Mouse (Mus musculus): ENCODE data around the gene Rnf166.
A peak's percentile ranks its signal among the peaks of the same experiment; 100 is the strongest.

Gene Rnf166

DNA sequence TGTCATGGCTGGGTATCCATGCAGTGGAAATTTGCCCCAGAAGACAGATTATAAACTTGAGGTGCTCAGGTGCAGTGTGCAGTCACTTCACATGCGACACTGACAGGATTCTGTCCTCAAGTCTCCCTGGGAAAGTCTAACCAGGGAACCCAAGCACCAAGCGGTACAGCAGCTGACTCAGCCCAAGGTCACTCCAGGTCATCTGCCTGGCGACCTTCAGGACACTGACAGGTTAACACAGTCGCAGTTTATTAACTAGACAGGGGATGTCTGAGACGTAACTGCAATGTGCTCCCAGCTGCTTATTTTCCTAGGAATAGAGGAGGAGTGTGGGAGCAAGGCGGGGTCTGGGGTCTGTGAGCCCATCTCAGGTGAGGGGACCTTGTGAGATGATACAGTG is 6.5 kb downstream of the Rnf166 start:
- peak; percentile 75 for DNase-seq (ENCODE audit: low spot score)

DNA sequence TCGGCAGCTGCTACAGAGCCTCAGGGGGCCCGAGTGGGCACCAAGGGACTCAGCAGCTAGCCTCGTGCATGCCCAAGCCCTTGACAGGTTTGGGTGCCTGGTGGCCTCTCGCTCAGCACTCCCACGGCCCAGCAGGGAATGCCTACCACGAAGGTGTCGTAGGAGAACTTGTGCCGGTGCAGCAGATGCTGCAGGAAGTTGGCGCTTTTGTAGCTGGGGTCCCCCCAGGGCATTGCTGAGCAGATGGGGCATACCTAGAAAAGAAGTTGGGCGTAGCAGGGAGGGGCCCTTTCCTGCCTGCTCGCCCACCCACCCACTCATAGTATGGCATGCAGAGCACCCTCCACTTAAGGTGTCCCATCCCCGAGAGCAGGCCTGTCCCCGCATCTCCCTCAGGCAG is 8.0 kb downstream of the Rnf166 start:
- no peak for DNase-seq (ENCODE audit: low spot score)

DNA sequence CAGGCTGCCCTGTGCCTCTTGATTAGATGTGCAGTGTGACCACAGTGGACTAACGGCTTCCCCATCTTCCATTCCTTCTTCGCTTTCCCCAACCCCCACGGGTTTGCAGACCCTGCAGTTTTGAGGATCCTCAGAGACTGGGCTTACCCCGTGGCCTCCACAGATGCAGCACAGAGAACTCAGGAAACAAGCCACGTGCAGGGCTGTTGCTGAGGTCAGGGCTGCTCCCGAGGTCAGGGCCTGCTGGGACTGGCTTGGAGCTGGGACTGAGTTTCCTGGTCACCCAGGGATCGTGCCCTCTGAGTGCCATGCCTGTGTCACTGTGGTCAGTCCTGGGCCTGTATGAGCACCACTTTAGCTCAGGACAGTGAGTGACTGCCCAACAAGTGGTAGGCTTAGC is 10.9 kb downstream of the Rnf166 start:
- DNase-seq (ENCODE audit: low spot score): no peak

DNA sequence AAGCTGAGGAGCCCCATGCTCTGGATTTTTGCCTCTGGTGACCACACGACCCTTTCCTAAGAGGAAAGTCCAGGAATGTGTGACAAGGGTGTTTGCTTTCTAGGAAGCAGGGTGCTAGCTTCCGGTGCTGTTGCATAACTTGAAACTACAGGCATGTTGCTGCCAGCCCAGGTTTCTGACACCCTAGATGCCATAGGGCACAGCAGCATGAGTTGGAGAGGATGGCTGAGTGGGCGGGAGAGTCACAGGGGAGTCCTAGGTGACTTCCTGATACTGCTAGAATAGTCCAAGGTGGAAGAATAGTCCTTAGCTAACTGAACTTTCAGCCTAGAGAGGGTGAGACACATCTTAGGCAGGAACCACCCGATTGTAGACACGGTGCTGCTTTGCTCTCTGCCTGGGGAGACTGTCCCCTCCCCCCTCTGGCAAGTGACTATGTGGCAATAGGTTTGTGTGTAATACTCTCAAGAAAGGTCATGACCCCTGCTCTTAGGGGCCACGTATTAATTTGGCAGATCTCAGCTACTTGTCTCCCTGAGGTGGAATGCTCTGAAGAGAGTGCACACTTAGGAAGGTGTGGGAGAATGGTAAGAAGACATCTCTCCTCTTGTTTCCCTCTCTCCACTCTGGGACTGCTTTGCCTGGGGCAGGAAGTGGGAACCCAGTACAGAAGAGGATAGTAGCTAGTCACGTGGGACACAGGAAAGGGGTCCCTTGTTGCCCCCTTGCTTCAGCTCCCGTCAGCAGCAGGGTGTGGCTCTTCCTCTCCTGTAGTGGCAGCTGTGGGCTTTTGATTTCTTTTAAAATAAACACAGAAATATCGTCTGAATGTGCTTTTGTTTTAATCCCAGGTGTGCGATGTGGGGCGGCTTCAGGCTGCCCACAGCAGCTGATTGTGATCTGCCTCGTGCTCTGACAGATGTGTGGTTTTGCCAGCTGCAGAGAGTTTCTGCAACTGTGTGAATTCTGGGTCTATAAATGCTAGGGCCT is 11.9 kb downstream of the Rnf166 start:
- peak; percentile 85 for DNase-seq (ENCODE audit: low spot score)

DNA sequence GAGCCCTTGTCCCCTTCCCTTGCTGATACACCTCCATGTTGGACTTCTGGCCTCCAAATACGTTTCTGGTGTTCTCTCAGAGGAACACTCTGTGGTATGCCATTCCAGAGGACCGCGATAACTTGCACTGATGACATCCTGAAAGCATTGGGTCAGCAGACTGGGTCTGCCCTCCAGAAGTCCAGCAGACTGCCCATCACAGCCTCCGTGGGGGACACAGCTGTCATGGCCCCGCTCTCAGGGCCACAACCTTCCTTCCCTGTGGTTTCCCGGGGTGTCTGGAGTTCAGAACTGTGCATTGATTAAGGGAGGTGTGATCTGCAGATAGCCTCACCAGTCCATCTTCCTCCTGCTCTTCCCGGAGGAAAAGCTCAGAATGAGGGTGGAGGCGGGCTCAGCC is 13.4 kb downstream of the Rnf166 start:
- no peak for DNase-seq (ENCODE audit: low spot score)

DNA sequence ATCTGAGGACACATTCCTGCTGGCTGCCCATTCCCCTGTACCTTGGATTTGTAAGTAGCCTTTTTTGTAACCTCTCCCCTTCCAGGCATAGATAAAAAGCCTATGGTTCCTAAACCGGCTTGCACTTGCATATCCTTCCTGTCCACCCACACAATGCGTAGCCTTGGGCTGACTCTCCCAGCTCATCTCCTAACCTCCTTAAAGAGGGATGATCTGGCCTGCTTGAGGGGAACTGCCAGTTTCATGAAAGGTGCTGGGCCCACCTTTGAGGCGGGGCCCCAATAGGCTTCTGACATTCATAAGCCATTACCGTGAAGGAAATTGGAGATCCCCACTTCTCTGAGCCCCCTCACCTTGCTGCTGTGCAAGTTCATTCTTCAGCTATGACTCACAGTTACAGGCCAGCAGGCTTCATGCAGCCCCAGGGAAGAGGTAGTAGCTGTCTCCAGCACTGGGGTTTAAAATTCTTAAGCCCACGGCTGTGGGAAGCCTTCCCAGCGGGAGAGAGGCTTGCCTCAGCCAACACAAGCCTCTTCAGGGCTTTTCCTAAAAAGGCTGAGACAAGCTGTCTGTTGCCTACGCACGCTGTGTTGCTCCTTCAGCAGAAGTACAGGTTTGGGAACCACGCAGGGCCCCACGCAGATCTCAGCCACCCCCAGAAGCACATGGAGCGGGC is 14.3 kb downstream of the Rnf166 start:
- DNase-seq (ENCODE audit: low spot score): no peak

DNA sequence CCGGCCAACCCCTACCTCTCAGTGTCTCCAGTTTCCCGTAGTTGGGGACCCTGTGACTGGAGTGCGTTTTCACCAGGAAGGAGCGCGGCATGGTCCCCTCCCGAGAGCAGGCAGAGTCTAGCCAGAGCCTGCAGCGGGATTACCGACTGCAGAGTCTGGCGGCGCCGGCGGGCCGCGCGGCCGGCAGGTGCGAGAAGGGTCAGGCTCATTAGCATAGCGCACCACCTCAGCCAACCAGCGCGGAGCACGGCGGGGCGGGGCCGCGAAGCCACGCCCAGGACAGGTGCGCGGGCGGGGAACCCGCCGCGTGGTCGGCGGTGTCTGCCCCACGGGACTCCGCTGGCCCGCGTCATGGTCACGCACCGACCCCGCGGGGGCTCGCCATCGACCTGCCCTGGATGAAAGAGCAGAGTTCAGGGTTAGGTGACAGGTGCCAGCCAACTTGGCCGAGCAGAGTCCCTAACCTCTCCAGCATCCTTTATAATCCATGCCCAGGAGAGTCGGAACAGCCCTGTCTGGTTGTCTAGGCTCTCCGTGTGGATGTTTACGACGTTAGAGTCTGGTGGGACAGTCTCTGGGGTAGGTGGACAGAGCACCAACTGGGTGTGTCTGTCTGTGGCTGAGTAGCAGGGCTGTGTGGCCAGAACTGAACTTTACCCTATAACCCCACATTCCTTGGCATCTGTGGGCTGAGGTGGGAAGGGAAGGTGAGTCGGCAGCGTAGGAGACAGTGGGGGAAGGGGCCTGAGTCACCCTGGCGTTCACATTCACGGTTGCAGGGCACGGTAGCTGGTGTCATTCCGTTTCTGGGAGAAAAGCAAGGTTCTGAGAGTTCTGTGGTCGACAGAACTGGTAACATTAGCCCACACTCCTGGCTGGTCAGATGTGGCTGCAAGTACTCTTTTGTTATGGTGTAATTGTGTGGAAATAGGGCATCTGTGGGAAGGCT is 15.1 kb downstream of the Rnf166 start, which contains the start of gene Snai3:
Snai3 (minus strand) TSS at position 210 of the 949 bp plus-strand sequence.
- DNase-seq (ENCODE audit: low spot score): peak; percentile 80

DNA sequence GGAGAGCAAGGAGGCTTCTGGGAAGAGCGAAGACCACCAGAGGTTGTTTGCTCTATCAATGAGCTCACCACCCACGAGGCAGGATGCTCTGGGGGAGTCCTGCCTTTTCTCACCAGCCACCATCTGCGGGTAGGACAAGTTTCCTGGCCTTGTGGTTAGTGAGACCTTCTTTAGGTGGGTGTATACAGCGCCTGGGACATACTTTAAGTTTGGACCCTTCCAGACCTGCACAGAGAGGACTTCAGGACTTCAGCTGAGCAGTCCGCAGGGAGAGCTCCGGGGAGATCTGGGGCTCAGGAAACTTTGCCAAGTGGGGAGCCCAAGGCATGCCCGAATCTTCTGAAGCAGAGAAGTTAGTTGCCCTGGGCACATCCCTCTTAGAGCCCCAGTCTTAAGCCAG is 15.9 kb downstream of the Rnf166 start:
- no peak for DNase-seq (ENCODE audit: low spot score)

DNA sequence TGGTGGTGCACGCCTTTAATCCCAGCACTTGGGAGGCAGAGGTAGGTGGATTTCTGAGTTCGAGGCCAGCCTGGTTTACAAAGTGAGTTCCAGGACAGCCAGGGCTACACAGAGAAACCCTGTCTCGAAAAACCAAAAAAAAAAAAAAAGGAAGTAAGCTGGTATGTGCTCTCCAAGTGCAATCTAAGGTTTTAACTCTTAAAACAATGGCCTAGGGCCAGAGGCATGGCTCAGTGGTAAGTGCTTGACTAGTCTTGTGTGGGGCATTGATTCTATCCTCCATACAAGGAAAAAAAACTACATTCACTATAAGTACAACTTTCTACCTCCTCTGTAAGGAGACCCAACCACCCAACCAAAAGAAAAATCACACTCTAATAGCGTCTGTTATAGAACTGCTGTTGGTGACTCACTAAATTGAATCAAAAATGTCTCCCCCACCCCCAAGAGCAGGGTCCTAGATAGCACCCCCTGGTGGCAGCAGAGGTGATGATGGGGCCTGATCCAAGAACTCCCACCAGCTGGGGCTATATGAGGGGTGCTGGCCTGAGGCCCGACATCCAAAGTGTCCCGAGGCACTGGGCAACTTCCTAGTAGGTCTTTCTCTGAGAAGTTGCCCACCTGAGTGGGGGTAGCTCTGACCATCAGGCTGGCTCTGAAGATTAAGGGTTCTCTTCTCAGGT is 16.5 kb downstream of the Rnf166 start:
- no peak for DNase-seq (ENCODE audit: low spot score)

DNA sequence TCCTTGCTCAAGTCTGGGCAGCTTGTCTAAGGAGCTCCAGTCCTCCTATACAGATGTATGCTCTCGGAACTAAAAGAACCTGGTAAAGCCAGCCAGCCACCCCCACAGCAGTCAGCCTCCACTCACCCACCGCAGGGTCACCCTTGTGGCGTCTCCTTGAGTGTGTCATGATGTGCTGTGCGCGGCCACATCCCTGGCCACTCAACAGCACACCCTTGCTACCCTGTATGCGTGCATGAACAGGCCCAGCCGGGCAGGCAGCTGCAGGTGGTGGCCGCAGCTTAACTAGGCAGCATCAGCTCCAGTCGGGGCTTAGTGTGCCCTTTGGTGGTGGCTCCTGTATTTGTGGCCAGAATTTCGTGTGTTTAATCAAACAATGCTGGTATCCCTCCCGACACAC is 18.7 kb downstream of the Rnf166 start:
- DNase-seq (ENCODE audit: low spot score): no peak

DNA sequence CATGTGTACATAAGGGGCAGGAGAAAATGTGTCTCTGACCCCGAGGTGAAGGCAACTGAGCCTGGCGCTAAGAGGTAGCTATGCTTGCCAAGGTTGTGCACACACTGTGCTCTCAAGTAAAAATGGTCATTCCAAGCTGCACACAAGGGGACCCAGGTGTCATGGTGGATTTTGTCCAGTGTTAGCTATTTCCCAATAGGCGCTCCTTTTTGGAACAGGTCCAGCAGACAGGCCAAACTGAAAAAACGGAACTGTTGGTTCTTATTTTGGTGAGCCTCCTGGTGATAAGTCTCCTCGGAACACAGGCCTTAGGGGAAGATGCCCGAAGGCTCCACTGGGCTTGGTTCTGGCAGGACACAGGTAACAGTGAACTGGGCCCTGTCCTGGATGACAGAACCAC is 21.5 kb downstream of the Rnf166 start:
- DNase-seq (ENCODE audit: low spot score): no peak

DNA sequence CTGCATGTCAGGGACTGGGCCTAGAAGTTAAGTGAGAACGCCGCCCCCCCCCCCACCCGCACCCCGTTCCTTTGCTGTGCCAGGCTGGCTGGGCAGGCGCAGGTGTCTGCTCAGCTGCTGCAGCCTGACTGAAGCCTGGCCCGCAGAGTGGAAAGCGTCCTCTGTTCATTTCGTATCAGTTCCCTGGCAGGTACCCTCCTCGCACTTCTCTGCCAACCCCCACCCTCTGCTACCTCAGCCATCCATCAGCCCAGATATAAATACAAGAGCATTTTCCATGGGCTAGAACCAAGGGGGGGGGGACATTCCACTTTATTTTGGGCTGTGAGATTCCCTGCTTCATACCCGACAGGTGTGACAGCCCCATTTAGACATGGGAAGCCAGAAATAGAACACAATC is 23.7 kb downstream of the Rnf166 start:
- DNase-seq (ENCODE audit: low spot score): no peak

DNA sequence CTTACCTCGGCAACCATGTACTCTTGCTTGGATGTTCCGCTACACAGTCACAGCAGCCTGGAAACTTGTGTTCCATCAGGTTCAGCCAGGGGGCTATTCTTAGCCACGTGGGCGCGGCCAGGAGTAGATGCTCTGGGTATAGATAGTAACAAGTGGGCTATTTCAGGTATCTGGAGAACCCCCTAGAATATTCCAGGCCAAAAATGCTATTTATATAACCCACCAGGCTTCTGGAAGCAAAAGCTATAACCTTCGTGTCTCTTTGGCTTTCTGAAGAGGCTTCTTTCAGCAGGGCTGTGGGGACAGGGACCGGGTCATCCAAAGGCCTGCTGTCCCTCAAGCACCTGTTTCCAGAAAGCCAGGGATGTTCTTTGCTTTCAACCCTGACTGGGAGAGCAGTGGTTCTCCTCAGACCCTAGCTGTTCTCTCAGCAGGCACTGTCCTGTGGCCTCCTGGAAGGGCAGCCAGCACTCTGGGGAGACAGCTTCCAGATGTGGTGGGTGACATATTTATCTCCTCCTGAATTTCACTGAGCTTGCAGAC is 24.6 kb downstream of the Rnf166 start:
- no peak for DNase-seq (ENCODE audit: low spot score)

DNA sequence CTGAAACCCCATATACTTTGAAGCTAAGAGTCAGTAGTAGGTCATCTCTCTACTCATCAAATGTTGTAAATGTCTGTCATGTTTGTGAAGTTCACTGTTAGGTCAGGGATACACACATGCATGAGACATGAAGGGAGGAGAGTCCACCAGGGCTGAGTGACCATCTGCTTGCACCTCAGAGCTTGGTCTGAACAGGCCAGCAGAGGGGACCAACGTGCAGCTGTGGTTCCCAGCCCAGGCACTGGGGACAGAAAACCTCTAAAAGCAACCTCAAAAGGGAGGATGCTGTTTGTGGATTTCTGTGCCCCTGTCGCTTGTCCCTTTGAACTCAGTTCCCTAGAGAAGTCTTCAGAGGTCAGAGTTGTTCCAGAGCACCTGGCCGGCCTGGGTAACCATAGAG is 30.7 kb downstream of the Rnf166 start:
- no peak for DNase-seq (ENCODE audit: low spot score)

DNA sequence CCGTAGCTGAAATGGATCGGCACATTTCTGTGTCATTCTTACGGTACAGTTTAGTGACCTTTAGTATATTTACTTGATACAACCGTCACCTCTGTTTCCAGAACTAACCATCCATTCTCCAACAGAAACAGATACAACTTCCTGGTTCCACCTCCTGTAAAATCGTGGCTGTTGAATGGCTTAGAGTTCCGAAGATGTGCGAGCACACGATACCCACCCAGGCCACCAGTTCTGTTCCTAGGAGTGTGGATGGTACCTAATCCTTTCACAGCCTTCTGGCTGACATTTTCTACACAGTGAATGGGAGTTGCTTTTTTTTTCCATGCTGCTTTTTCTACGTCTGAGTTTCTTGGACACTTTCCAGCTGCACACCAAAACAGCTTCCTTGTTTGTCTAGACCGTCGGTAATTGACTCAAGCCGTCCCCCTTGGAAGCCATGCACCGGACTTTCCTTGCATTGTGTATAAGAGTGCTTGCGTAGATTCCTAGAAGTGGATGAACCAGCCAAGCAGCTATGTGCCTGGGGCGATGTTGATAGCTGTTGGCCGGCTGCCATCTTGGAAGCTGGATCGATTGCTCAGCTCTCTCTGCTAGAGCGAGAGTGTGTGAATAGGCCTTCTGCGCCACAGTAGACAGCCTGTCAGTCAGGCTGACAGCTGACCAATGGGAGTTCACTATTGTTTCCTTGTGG is 31.7 kb downstream of the Rnf166 start:
- peak; percentile 75 for DNase-seq (ENCODE audit: low spot score)

DNA sequence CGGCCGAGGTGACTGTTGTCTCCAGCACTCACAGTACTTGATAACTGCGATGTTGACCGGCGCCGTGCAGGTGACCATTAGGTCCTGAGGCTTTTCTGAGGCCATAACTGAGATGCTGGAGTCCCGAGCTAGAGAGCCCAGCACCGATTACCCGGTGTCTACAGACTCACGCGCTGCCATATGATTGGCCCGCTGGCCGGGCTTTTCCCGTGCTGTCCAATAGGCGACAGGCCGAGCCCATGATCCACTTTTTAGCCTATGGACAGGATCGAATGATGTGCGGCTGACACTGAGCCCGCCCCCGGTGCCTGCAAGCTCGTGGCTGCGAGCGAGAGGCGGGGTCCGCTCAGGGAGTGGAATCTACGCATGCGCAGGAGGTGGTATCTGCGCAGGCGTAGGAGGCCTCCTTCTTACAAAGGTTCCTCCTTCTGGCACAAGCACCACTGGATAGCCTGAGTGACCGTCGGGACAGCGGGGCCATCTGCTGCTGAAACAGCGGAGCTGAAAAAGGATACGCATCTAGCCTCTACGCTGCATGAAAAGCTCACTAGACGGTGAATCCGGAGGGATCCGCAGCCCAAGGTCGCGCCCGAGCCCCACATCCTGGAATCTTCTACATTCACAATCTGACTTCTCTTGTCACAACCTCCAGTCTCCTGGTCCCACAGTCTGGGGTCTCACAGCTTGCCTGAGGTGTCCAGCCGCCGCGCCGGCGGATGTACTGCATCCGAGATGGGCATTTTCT is 32.4 kb downstream of the Rnf166 start, which contains the start of gene Mvd:
Mvd (minus strand) TSS at position 161 of the 745 bp plus-strand sequence.
- DNase-seq (ENCODE audit: low spot score): peak; percentile 99

DNA sequence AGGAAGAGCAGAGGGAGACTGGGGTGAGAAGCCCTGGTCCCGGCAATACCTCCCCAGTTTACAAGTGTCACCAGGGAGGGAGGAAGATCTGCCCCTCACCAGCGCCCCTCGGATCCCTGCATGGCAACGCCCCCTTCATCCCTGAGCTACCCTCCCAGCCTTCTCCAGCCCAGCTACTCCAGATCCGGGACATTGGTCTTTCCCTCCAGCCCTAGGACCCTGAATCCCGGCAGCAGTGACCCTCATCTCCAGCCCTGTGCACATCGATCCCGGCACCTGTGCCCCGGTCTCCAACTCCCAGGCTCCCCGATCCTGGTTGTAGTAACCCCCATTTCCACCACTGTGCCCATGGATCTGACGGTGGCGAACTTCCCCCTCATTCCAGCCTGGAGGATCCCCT is 33.1 kb downstream of the Rnf166 start:
- no peak for DNase-seq (ENCODE audit: low spot score)

DNA sequence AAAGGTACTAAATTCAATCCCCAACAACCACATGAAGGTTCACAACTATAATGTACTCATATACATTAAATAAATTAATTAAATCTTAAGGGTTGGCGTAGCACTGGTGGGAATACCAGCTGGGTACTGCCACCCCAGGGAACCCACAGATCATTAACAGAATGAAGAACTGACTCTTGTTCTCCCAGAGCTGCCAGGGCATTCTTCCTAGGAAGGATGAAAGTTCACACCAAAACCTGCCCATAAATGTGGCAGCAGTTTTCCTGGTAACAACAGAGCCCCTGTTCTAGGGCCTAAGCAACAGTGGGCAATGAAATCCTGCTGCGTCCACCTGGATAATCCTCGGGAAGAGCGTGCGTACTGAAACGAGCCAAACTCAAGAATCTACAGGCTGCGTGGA is 33.5 kb downstream of the Rnf166 start:
- DNase-seq (ENCODE audit: low spot score): no peak

DNA sequence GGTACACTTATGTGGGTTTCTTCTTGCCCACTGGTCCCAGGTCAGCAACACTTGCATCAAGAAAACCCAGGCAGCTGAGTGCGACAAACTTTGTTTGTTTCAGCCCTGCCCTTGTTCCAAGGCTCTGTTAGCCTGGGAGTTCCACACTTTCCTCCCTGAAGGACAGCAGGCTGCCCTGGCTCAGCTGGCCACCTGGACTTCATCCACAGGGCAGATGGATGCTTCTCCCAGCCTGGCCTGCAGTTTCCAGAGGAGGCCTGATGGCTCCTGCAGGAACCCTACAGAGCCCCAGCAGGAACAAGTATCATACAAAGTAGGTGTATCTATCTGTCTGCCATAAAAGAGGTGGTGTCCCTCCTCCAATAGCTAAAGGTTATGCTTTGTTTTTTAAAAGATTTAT is 34.5 kb downstream of the Rnf166 start:
- no peak for DNase-seq (ENCODE audit: low spot score)

DNA sequence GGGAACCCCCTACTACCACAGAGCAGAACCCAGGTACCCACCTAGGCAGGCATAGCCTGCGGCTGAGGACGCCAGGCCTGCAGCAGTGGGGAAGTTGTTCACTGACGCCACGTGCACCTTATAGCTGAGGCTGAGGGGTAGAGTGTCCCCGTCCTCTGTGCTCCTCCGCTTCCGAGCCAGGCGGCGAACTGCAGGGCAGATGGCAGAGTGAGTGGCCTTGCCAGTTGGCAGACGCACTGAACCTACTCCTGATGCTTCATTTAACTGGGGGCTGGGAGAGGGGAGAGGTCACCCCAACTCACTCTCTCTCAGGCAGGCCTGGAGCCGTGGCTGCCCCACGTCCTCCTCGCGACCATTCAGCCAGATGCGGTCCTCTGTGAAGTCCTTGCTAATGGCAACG is 36.5 kb downstream of the Rnf166 start:
- no peak for DNase-seq (ENCODE audit: low spot score)

Measured in yolk sac, embryonic 10.5 days (tissue).